Mouse (Mus musculus) cortical plate, adult 2 months (tissue): ENCODE measurements around the gene Hsd11b1.

ENCODE experiments used
- CTCF ChIP-seq: fragments of 200-500 bp; IDR thresholded peaks from 2 replicates; pipeline ENCODE4 v1.5.1; 2011; ENCODE audit warnings: mild to moderate bottlenecking, control low read depth, low read length; ENCODE audit not compliant: insufficient read depth; ENCODE audit errors: extremely low read depth
- POLR2A ChIP-seq: fragments of 200-500 bp; IDR thresholded peaks from 2 replicates; pipeline ENCODE4 v1.6.1; 2011; ENCODE audit warnings: mild to moderate bottlenecking, low read length, control low read depth; ENCODE audit not compliant: insufficient read depth; ENCODE audit errors: extremely low read depth

GRCm38 (mm10) chr1:193302093-193302405 lies 38.2 kb upstream of the Hsd11b1 start:
- TF ChIP-seq CTCF: no peak
- TF ChIP-seq POLR2A: no peak
